ENCODE assay signal across 9 mouse cellular contexts in genomic region chr4:44703686-44704368, GRCm38 (mm10). TPM values are rescaled to one million over a fixed set of nuclear protein-coding genes. Genes with fewer than 3 reads are reported as not detected.
A peak's percentile ranks its signal among the peaks of the same experiment; 100 is the strongest.
DNase-seq lines count a peak whose midpoint lies in the region; ATAC-seq and TF ChIP-seq lines count a peak whose summit lies in the region.
"Had no signal": no experiment of that assay in that cellular context is flagged by ENCODE, and none has a peak within 500 bp of the region (broad histone marks: within the 10 kb centered on the region; RNA-seq: fewer than 3 reads in every experiment).

No protein-coding gene starts in this region.

- H3K4me1 ChIP-seq in heart, embryonic 14.5 days (ENCODE audit: control insufficient read depth in 2 of 2, insufficient read depth in 2 of 2, low read length in 2 of 2) = peaks cover 2 to 11% of the 10 kb centered on the region in 2 experiments; a peak in 3 of 4 replicates
- no peaks in the 10 kb centered on the region for H3K4me1 ChIP-seq in forebrain, postnatal 0 days (ENCODE audit: insufficient read depth)
- peaks cover 14% of the 10 kb centered on the region for H3K4me1 ChIP-seq in liver, postnatal 0 days (ENCODE audit: insufficient read depth)

- no peak for TF ChIP-seq EP300 in liver, postnatal 0 days (IDR thresholded peaks at IDR 0.05; ENCODE audit: low read depth)

- DNase-seq in heart, postnatal 25 days (ENCODE audit: low spot score) = no peak
- DNase-seq in ZHBTc4 (ENCODE audit: low read depth, low spot score) = peak; percentile 57
- no peak for DNase-seq in forebrain, postnatal 0 days
- no peak for DNase-seq in liver, postnatal 0 days
- no peak for DNase-seq in urinary bladder, postnatal 10 days (ENCODE audit: low spot score)
- DNase-seq in frontal cortex, postnatal 36 days (ENCODE audit: low spot score in 2 of 2) = no peak
- no peak for DNase-seq in layer of hippocampus, postnatal 14 days (ENCODE audit: low spot score in 2 of 2)

- intact Hi-C loops in heart, postnatal 25 days (cut with DNase I) = no loop called here

- H3K4me3 ChIP-seq in heart, embryonic 14.5 days (ENCODE audit: control insufficient read depth in 1 of 2, insufficient read depth in 1 of 2, low read depth in 1 of 2, low read length in 2 of 2) = peak overlapping the region; percentile 31 to 43
- peak overlapping the region; percentile 27 for H3K4me3 ChIP-seq in forebrain, postnatal 0 days (ENCODE audit: low read depth, low read length)
- H3K4me3 ChIP-seq in liver, postnatal 0 days (ENCODE audit: low read depth, low read length) = peak overlapping the region; percentile 46

- no peak for TF ChIP-seq CTCF in forebrain, postnatal 0 days (IDR thresholded peaks at IDR 0.05; ENCODE audit: low read depth)
- TF ChIP-seq CTCF in liver, postnatal 0 days (IDR thresholded peaks at IDR 0.05; ENCODE audit: low read depth) = no peak

- H3K9me3 ChIP-seq in heart, embryonic 14.5 days (ENCODE audit: control insufficient read depth, low read length) = no peaks in the 10 kb centered on the region
- H3K9me3 ChIP-seq in forebrain, postnatal 0 days (ENCODE audit: low read length) = no peaks in the 10 kb centered on the region
- H3K9me3 ChIP-seq in liver, postnatal 0 days (ENCODE audit: low read length) = no peaks in the 10 kb centered on the region

- ATAC-seq in heart, embryonic 14.5 days (ENCODE audit: insufficient number of reproducible peaks, insufficient read depth, low FRiP score, low read depth) = no peak
- no peak for ATAC-seq in forebrain, postnatal 0 days
- peak; percentile 14 for ATAC-seq in liver, postnatal 0 days

- no peaks in the 10 kb centered on the region for H3K36me3 ChIP-seq in heart, embryonic 14.5 days (ENCODE audit: control insufficient read depth, insufficient read depth, low read length)
- H3K36me3 ChIP-seq in forebrain, postnatal 0 days (ENCODE audit: insufficient read depth) = no peaks in the 10 kb centered on the region
- no peaks in the 10 kb centered on the region for H3K36me3 ChIP-seq in liver, postnatal 0 days (replicated peaks; ENCODE audit: insufficient read depth, low read length)
- H3K36me3 ChIP-seq: G1E had no signal

- peaks cover 98% of the 10 kb centered on the region for H3K27me3 ChIP-seq in heart, embryonic 14.5 days (ENCODE audit: control insufficient read depth, insufficient read depth, low read length)
- peaks cover 74% of the 10 kb centered on the region for H3K27me3 ChIP-seq in forebrain, postnatal 0 days (ENCODE audit: insufficient read depth, low read length)
- H3K27me3 ChIP-seq in liver, postnatal 0 days (ENCODE audit: insufficient read depth, low read length) = peaks cover 89% of the 10 kb centered on the region

- no peak overlapping the region for H3K27ac ChIP-seq in heart, embryonic 14.5 days (replicated peaks in 1 of 2; ENCODE audit: control insufficient read depth in 1 of 2, insufficient read depth in 1 of 2, low read depth in 2 of 2, low read length in 2 of 2)
- H3K27ac ChIP-seq in forebrain, postnatal 0 days (ENCODE audit: low read depth, low read length) = no peak overlapping the region
- H3K27ac ChIP-seq in liver, postnatal 0 days (ENCODE audit: low read depth) = no peak overlapping the region

- H3K9ac ChIP-seq in heart, embryonic 14.5 days (ENCODE audit: low read length) = no peak overlapping the region
- H3K9ac ChIP-seq in forebrain, postnatal 0 days = no peak overlapping the region
- H3K9ac ChIP-seq in liver, postnatal 0 days (replicated peaks) = no peak overlapping the region

- H3K4me2 ChIP-seq in heart, embryonic 14.5 days (ENCODE audit: low read length) = peak overlapping the region; percentile 77
- peak overlapping the region; percentile 47 for H3K4me2 ChIP-seq in forebrain, postnatal 0 days (ENCODE audit: low read depth)
- peak overlapping the region; percentile 68 for H3K4me2 ChIP-seq in liver, postnatal 0 days (ENCODE audit: low read depth, low read length)

- WGBS in heart, embryonic 14.5 days = under 1% methylated on average over 60 of the region's 66 CpGs
- under 1% methylated on average over 60 of the region's 66 CpGs for WGBS in forebrain, postnatal 0 days
- 2% methylated on average over 58 of the region's 66 CpGs for WGBS in liver, postnatal 0 days (ENCODE audit: insufficient replicate concordance)

RNA-seq across cellular contexts. Expression of gene Pax5, which starts 6.5 kb away (rescaled TPM):
- polyA plus RNA-seq in heart, embryonic 14.5 days (2014; fragmentation: Nextera tagmentation; extraction: Ambion mirVana) = not detected in 2 replicates
- total RNA-seq in heart, postnatal 25 days (2021) = 1 to 10 TPM in 1 of 2 experiments, under 1 TPM in 1; 0.65 to 1.1 TPM
- 0.14 and 1.5 TPM in 2 replicates for total RNA-seq in forebrain, postnatal 0 days (2014; rRNA removed)
- polyA plus RNA-seq in forebrain, postnatal 0 days (2015; fragmentation: Nextera tagmentation; extraction: Ambion mirVana) = 0.01 TPM in 1 of 2 replicates, not detected in the other
- polyA plus RNA-seq in liver, postnatal 0 days (2015; fragmentation: Nextera tagmentation; extraction: Ambion mirVana) = 0.75 and 0.99 TPM in 2 replicates
- under 1 TPM; 0.14 to 0.37 TPM for total RNA-seq in layer of hippocampus, postnatal 14 days (2021)
- polyA plus RNA-seq: G1E had no signal

RNA-seq across cellular contexts. Expression of gene Zcchc7, which starts 51.9 kb away (rescaled TPM):
- 24.9 and 26.2 TPM in 2 replicates for polyA plus RNA-seq in heart, embryonic 14.5 days (2014; fragmentation: Nextera tagmentation; extraction: Ambion mirVana)
- total RNA-seq in heart, postnatal 25 days (2021) = 10 to 100 TPM; 12.9 to 15.5 TPM
- total RNA-seq in forebrain, postnatal 0 days (2014; rRNA removed) = 23.6 and 24.1 TPM in 2 replicates
- 18.1 and 27.5 TPM in 2 replicates for polyA plus RNA-seq in forebrain, postnatal 0 days (2015; fragmentation: Nextera tagmentation; extraction: Ambion mirVana)
- polyA plus RNA-seq in liver, postnatal 0 days (2015; fragmentation: Nextera tagmentation; extraction: Ambion mirVana) = 19.6 and 19.8 TPM in 2 replicates
- total RNA-seq in layer of hippocampus, postnatal 14 days (2021) = 10 to 100 TPM; 55.4 to 67.0 TPM
